Mouse (Mus musculus) cortical plate, adult 2 months (tissue): ENCODE data around the gene Pias4.

Source experiments
- CTCF ChIP-seq: fragments of 200-500 bp; IDR thresholded peaks from 2 replicates; pipeline ENCODE4 v1.5.1; 2011; ENCODE audit warnings: mild to moderate bottlenecking, control low read depth, low read length; ENCODE audit not compliant: insufficient read depth; ENCODE audit errors: extremely low read depth
- POLR2A ChIP-seq: fragments of 200-500 bp; IDR thresholded peaks from 2 replicates; pipeline ENCODE4 v1.6.1; 2011; ENCODE audit warnings: mild to moderate bottlenecking, low read length, control low read depth; ENCODE audit not compliant: insufficient read depth; ENCODE audit errors: extremely low read depth

DNA sequence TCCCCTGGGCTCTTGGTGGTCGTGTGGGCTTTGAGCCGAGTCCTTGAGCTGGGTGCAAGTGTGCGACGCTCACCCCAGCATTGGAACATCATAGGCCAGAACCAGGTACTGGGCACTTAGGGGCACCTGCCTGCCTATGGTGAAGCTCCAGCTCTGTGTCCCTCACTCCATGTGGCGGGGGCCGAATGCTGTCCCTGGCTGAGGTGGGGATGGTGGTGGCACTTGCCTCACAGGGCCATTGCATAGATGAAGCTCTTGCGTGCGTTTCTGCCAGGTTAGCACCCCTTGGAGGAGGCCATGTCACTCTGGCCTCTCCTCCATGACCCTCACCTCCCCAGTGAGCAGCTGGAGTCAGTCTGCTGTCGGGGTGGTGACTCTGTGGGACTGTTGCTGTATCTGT, 19.4 kb upstream of the Pias4 start:
- no peak for TF ChIP-seq CTCF
- no peak for TF ChIP-seq POLR2A
